Mouse (Mus musculus) activated CD4-positive, CD25-positive, alpha-beta regulatory T cell, adult 4 months (primary cell): ENCODE results near the gene Pde10a. TPM values are rescaled to one million over a fixed set of nuclear protein-coding genes. Genes with fewer than 3 reads are reported as not detected.

Source experiments
- ATAC-seq: one replicate; pipeline ENCODE4 v1.8.0; 2017
- polyA plus RNA-seq, 2 experiments: library from polyadenylated mRNA; unstranded; fragments of 100-300 nt; shearing (Covaris generic); gene quantifications; one replicate each; pipeline ENCODE4 v1.2.1; 2017

Gene Pde10a
- polyA plus RNA-seq, 2 experiments from 2014 or later: not detected

DNA sequence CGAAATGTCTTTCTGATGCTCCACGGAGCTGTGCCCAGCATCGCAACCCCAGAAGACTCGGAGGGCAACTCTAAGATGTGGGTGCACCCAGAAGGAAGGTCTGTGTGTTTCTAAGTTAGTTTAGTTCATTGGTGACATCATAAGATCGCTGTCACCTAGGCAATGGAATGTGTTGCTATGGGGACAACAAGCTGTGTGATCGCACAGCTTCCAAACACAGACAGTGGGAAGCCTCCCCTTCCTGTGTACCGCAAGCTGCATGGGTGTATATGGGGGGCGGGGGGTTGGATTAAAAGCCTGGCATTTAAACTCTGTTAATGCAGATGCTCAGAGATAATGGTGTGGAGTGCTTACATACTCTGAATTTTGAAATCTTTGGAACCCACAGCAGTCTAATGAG lies 56.4 kb downstream of the Pde10a start:
- ATAC-seq: no peak

GRCm38 (mm10) chr17:8592427-8593277 lies 67.5 kb downstream of the Pde10a start:
- ATAC-seq: peak; percentile 74

DNA sequence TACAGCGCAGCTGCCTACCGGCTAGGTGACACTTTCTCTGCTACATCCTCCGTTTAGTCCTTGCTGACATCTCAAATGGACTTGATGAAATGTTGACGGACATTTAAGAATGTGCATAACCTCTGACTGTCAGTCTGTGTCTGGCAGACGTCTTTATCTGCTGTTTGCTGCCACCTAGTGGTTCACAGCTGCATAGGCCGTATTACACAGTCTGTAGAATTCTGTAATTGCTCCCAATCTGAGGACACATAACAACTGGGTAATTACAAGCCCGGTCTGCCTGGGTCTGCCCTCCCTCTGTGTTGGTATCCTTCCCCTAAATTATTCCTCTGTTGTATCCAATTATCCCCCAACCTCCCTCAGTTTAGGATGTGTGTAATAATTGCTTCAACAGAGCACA lies 72.6 kb downstream of the Pde10a start:
- ATAC-seq: peak; percentile 68

GRCm38 (mm10) chr17:8602976-8603375 lies 77.8 kb downstream of the Pde10a start:
- ATAC-seq: no peak

DNA sequence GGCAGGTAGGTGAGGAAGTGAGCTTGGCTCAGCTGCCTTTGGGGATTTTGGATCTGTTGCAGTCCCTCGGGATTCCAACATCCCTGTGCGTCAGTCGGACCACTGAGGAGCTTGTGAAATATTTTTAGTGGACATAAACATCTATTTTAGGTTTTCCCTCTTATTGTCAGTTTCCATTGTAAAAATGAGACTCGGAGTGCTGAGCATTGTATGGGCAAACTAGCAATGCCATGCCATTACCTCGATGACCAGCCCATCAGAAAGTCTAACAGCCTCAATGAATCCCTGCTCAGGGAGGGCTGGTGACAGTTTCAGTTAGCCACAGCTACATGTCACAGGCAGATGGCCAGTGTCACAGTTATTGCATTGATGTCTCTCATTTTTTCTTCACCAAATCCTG lies 80.7 kb downstream of the Pde10a start:
- ATAC-seq: no peak

- ATAC-seq: no peak
These were observed 81.5 kb downstream of the Pde10a start for GRCm38 (mm10) chr17:8606695-8607094.

DNA sequence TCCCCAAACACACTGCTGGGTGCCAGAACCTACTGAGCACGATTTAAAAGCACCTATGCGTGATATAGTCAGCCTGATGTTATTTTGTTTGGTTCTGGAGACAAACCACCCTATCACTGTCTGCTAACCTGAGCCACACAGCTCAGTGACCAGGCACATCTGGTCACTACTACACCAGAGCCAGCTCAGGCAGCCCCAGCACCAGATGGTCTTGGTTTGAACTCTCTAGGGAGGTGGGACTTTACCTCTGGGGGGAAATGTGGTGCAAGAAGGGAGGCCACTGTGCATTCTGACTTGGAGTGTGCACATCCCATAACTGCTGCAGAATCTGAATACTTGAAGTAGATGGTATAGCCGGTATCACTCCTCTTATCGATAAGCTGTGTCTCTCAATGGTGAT lies 86.7 kb downstream of the Pde10a start:
- no peak for ATAC-seq

- ATAC-seq: no peak
These were observed 88.8 kb downstream of the Pde10a start for GRCm38 (mm10) chr17:8613882-8614551.

GRCm38 (mm10) chr17:8620346-8620745 lies 95.2 kb downstream of the Pde10a start:
- no peak for ATAC-seq

DNA sequence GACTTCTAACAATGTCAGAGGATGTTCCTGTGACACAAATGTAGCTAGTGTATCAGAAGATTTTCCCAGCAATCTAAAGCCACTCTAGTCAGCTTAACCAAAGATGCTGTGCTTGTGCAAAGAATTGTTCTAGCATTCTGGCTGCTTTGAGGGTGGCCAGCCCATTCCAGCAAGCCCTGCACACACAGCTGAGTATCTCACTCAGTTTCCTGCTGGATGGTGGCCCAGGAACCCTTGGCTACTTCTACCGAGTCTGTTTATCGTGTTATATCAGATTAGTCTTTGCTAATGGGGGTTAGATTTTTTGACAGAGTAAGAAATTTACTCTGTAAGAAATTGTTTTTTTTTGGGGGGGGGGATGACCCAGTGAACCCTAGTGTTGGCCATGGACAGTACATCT lies 95.9 kb downstream of the Pde10a start:
- ATAC-seq: no peak

- ATAC-seq: no peak
These were observed 96.7 kb downstream of the Pde10a start for GRCm38 (mm10) chr17:8621906-8622305.

DNA sequence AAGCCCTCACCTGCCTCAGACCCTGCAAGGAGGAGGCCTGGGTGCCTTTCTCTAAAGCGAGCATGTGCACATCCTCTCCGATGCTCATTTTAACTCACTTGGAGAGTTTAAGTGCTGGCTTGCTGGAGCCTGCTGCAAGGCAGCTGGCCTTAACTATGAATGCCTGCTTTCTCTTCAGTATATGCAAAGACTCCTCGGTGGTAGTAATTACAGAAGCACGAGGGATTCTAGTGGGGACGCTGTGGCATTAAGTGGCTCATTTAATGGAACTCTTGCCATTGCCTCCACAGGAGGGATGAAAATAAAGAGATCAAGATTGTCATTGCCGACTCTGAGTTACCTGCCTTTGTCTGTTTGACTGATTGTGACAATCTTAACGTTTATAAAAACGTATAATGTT lies 101.2 kb downstream of the Pde10a start:
- no peak for ATAC-seq

- ATAC-seq: no peak
These were observed 106.5 kb downstream of the Pde10a start for GRCm38 (mm10) chr17:8631701-8632100.

DNA sequence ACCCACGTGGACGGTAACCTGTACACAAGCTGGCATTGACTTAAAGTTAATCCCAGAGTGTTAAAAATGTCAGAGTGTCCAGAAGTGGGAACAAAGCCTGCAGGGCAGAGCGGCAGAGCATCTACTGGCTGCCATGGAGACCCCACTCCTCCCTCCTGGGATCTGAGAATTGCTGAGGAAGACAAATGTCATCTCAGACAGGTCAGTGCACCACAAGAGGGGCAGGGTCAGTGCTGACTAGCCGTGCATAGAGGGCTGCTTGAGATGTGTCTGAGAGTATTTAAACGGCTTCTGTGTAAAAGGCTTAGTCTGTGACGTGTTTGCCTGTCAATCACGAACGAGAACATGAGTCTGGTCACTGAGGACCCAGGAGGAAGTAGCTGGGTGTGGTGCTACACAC lies 108.4 kb downstream of the Pde10a start:
- no peak for ATAC-seq

DNA sequence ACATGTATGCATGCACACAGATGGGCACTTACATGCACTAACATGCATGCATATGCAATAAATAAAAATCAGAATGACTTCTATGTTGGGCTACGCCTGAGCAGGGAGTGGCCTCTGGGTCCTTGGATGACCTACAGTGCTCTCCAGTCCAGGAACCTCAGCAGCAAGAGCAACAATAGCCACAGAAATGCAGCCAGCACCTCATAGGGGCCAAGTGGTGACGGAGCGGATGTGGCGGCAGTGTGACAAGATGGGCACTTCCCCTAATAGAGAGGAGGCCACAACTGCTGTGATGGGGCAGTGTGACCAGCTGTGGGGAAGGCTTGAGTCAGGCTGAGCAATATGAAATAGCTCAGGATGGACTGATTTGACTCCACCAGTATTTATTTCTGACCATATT lies 109.3 kb downstream of the Pde10a start:
- ATAC-seq: no peak

DNA sequence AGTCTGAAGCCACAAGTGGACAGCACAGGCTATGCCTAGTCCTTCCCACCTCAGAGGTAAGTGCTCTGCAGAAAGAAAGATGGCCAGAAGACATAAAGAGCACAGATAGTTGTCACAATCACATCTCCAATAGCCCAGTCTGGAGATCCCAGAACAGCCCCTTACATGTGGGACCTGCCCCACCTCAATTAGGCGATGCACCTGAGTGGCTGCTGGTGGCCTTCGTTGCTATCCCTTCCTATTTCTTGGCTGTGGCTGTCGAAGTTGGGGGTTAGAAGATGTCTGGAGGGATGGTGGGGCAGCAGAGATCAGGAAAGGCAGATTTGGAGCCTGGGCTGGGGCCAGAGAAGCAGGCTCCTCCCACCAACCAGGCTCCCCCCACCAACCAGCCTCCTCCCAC lies 111.1 kb downstream of the Pde10a start:
- ATAC-seq: no peak

DNA sequence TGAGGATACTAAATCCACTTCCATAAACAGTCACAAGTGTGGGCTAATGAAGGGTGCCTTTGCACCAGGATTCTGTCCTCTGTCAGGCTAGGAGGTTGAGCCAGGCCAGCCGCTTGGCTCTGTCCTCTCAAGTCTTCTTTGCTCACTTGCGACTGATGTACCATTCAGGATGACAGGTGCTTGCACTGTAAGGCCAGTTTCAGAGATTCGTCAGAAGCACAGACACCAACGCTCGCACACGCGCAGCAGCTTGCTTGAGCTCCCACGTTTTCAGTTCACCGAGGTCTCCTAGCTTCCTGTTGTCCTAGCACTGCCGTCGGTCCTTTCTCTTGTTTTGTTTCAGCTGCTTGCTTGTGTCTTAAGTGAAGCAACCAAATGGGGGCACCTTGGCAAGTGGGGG lies 111.5 kb downstream of the Pde10a start:
- ATAC-seq: no peak

DNA sequence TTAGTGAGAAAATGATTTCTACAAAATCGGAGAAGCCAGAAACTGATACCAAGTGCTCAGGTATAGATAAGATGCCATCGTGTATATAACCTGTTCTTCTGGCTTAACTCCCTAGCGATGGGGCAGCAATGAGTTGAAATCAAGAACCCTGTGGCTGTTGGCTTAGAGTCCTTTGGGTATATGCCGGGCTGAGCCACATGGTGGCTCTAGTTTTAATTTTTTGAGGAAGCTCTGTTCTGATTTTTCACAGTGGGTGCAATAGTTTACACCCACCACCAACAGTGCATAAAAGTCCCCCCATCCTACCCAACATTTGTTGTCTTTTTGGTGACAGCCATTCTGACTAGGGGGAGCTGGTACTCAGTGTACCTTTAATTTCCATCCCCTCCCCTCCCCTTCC lies 112.0 kb downstream of the Pde10a start:
- ATAC-seq: no peak

DNA sequence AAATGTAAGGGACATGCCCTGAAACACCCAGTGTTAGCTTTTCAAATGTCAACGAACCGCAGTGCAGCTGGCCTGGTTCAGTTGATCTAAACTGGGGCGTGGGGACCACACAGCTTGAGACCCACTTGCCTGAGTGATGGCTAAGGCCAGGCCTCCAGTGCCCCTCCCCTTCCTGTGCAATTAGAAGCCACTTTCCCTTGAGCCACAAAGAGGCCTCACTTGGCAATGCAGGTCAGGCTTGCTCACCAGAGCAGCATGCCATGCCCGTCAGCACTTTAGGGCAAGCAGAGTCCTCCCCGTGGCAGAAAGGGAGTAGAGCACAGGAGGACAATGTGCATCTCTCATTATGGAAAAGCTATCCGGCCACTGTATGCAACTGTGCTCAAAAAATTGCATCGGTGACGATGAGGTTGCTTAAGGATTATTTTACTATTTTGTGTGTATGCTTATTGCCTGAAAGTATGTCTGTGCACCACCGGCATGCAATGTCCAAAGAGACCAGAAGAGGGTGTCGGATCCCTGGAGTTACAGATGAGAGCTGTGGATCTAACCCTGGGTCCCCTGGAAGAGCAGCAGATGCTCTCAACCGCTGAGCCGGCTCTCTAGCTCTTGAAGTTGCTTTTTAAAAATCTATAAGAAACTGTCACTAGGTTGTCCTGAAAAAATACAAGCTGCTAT lies 114.7 kb downstream of the Pde10a start:
- ATAC-seq: no peak

DNA sequence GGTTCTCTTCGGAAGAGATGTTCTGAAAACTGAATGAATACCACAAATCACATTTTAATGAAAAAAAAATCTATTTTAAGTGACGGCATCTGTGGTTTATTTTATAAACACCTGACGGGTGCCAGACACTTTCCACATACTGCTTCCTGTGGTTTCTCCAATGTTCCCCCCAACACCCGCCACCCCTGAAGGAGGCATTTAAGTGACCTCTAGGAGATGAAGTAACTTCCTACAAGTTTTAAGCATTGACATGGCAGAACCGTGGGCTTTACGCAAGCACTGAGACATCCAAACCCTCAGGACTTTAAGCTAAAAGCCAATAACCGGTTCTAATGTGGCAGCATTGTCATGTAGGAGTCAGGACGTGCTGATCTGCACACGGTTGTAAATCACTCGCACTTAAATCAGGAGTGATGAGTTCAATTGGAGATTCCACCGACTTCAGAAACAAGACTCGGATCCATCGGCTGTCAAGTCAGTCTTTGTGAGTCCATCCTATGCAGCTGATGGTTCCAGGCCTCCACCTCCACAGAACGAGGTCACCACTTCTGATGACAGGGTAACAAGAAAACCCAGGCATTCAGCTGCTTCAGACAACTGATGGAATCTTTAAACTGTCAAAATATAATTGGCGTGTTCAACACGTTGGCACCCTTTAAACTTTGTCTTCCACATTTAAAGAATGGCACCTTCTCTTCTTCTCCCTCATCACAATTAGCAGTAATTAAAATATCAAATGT lies 115.7 kb downstream of the Pde10a start:
- no peak for ATAC-seq

DNA sequence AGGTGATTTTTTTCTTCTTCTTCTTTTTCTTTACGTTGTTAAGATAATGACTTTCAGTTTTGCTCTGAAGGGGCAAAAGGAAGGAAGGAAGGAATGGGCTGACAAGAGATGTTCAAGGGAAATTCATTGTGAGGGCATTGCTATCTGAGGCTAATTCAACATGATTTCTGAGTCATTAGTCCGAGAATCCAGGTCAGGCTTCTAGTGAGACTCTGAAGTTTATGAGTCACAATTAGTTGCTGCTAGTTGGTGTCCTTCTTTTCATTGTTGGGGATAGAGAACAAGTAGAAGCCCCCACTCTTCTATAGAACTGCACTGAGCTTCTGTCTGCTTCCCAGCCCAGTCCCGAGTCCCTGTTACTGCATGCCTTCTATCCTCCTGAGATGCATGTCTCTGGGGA lies 116.3 kb downstream of the Pde10a start:
- ATAC-seq: no peak

DNA sequence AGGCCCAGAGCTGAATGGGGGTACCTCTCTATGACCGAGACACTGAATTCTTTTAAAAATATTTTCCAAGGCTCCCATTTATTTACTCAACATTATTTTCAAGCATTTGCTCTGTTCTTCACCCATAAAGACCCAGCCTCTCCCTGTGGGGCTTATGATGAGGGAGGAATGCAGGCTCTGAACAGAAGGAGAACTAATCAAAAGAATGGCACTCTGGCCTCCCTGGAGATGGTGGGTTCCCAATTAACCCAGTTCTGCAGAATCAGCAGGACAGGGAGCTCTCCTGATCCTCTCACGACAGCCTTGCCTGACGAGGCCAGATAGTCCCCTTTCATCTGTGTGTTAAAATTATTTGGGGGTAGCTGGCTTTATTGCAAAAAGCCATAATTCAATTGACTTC lies 117.2 kb downstream of the Pde10a start:
- no peak for ATAC-seq

DNA sequence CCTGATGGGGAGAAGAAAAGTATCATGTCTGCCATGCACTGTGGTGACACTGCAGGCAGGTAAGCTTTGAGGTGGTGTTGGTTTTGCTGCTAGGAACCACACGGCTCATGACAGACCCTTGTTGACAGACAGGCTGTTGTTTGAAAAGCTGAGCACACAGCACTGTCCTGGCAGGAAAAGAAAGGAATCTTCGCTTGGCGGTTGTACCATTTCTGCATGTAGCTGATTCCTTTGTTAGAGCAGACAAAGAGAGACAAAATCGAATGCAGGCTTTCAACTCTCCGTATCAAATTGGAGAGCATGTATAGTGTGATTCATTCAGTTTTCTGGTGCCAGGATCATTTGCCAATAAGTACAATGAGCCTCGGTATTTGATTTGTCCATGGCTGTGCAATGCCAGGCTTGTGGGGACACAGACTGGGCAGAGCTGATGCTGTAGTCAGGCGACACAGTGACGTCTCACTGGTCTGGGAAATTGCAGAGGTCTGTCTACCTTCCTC lies 122.2 kb downstream of the Pde10a start:
- ATAC-seq: no peak
